Mouse (Mus musculus) liver, postnatal 0 days (tissue): ENCODE measurements around the gene Slc29a2. TPM values are rescaled to one million over a fixed set of nuclear protein-coding genes. Genes with fewer than 3 reads are reported as not detected.
A peak's percentile ranks its signal among the peaks of the same experiment; 100 is the strongest.

Experiments used
- ATAC-seq: fragments of 200-750 bp; cut with Nextera tagmentation; 2 replicates; pipeline ENCODE4 v1.8.0; 2017; ENCODE audit warnings: mild to moderate bottlenecking, moderate library complexity
- DNase-seq: peaks from one replicate; pipeline ENCODE4 v3.0.0-alpha.2; 2016
- H3K27ac ChIP-seq: fragments of 300-500 bp; sonication (generic); 2 replicates; pipeline ENCODE4 v1.5.1; 2014; ENCODE audit warnings: antibody characterized with exemption, moderate library complexity, mild to moderate bottlenecking, low read depth
- H3K27me3 ChIP-seq: fragments of 300-500 bp; sonication (generic); 2 replicates; pipeline ENCODE4 v1.6.1; 2014; ENCODE audit warnings: low read length, control low read depth, mixed read lengths; ENCODE audit not compliant: insufficient read depth
- H3K36me3 ChIP-seq: fragments of 300-500 bp; sonication (generic); replicated peaks from 2 replicates; pipeline ENCODE4 v1.6.1; 2014; ENCODE audit warnings: mild to moderate bottlenecking, control low read depth, low read length, moderate library complexity, mixed read lengths; ENCODE audit not compliant: insufficient read depth
- H3K4me1 ChIP-seq: fragments of 300-500 bp; sonication (generic); 2 replicates; pipeline ENCODE4 v1.6.1; 2014; ENCODE audit warnings: antibody characterized with exemption, mild to moderate bottlenecking, control low read depth; ENCODE audit not compliant: insufficient read depth
- H3K4me2 ChIP-seq: fragments of 300-500 bp; sonication (generic); 2 replicates; pipeline ENCODE4 v1.6.1; 2014; ENCODE audit warnings: low read depth, mild to moderate bottlenecking, low read length, moderate library complexity, mixed read lengths
- H3K4me3 ChIP-seq: fragments of 300-500 bp; sonication (generic); 2 replicates; pipeline ENCODE4 v1.5.1; 2014; ENCODE audit warnings: low read depth, low read length
- H3K9ac ChIP-seq: fragments of 300-500 bp; sonication (generic); replicated peaks from 2 replicates; pipeline ENCODE4 v1.6.1; 2014; ENCODE audit warnings: mild to moderate bottlenecking, moderate library complexity
- H3K9me3 ChIP-seq: fragments of 300-500 bp; sonication (generic); 2 replicates; pipeline ENCODE4 v1.6.1; 2016; ENCODE audit warnings: mild to moderate bottlenecking, control low read depth, low read length, mixed read lengths
- CTCF ChIP-seq: sonication (generic); IDR thresholded peaks from 2 replicates; pipeline ENCODE4 v1.5.1; 2016; ENCODE audit warnings: antibody characterized with exemption, low read depth
- EP300 ChIP-seq: IDR thresholded peaks from 2 replicates; pipeline ENCODE4 v1.6.1; 2016; ENCODE audit warnings: antibody characterized with exemption, low read depth, mild to moderate bottlenecking
- WGBS: fragments of 180-500 bp; shearing (Covaris S2); extraction: QIAGEN DNeasy Blood & Tissue Kit; methylation state at CpG from one replicate; pipeline ENCODE4 v1.1.7; 2014; ENCODE audit not compliant: insufficient replicate concordance; 5-methylcytosine and 5-hydroxymethylcytosine counted together
- polyA plus RNA-seq: library from polyadenylated mRNA; unstranded; fragments of >200 nt; fragmentation: Nextera tagmentation; extraction: Ambion mirVana; gene quantifications from 2 replicates; pipeline ENCODE4 v1.2.1, GENCODE M21; 2015

The Slc29a2 gene
- polyA plus RNA-seq = 0.87 and 1.0 TPM in 2 replicates

GRCm38 (mm10) chr19:5023621-5024479 is at the start of gene Slc29a2:
Gene Slc29a2, plus strand, starts transcription at chr19:5023860.
- DNase-seq (peak; percentile 90), ATAC-seq (peak; percentile 92)
- Histone ChIP-seq H3K4me2 (peak within 1 kb of the TSS; percentile 96), H3K9ac (peak within 1 kb of the TSS; percentile 77), H3K36me3 (no peaks in the 10 kb centered on the region), H3K4me1 (peaks cover 13% of the 10 kb centered on the region), H3K27ac (peak within 1 kb of the TSS; percentile 86), H3K27me3 (no peaks in the 10 kb centered on the region), H3K9me3 (no peaks in the 10 kb centered on the region), H3K4me3 (peak within 1 kb of the TSS; percentile 63)
- under 1% methylated on average over 57 of the region's 62 CpGs for WGBS
- TF ChIP-seq CTCF (no peak), EP300 (no peak)

- Histone ChIP-seq H3K27ac (no peak overlapping the region), H3K4me1 (no peaks in the 10 kb centered on the region), H3K9ac (no peak overlapping the region), H3K27me3 (peaks cover 11% of the 10 kb centered on the region; the same call in 1 of the 2 replicates), H3K4me2 (no peak overlapping the region), H3K4me3 (no peak overlapping the region), H3K36me3 (no peaks in the 10 kb centered on the region), H3K9me3 (no peaks in the 10 kb centered on the region)
- ATAC-seq = no peak
- peak; percentile 82 for TF ChIP-seq CTCF
- no peak for TF ChIP-seq EP300
- peak; percentile 36 for DNase-seq
Measured at GRCm38 (mm10) chr19:4981767-4982166, 41.9 kb upstream of the Slc29a2 start.

- H3K4me3 ChIP-seq = no peak overlapping the region
- no peak overlapping the region for H3K27ac ChIP-seq
- no peaks in the 10 kb centered on the region for H3K4me1 ChIP-seq
- no peaks in the 10 kb centered on the region for H3K36me3 ChIP-seq
- no peak overlapping the region for H3K9ac ChIP-seq
- TF ChIP-seq CTCF (no peak), EP300 (no peak)
- H3K9me3 ChIP-seq = no peaks in the 10 kb centered on the region
- no peak overlapping the region for H3K4me2 ChIP-seq
- ATAC-seq (peak; percentile 84), DNase-seq (peak; percentile 92)
- 4% methylated on average over 13 of the region's 13 CpGs for WGBS
- H3K27me3 ChIP-seq = peaks cover 49% of the 10 kb centered on the region
Measured at GRCm38 (mm10) chr19:4989013-4989412, 34.6 kb upstream of the Slc29a2 start.

- Histone ChIP-seq H3K27me3 (peaks cover 45% of the 10 kb centered on the region), H3K4me2 (no peak overlapping the region), H3K9me3 (no peaks in the 10 kb centered on the region), H3K36me3 (no peaks in the 10 kb centered on the region), H3K9ac (no peak overlapping the region), H3K4me1 (no peaks in the 10 kb centered on the region), H3K27ac (no peak overlapping the region), H3K4me3 (no peak overlapping the region)
- WGBS = 24% methylated on average over 43 of the region's 47 CpGs
- ATAC-seq (no peak; the same call in 1 of the 2 replicates), DNase-seq (no peak)
- no peak for TF ChIP-seq EP300
- no peak for TF ChIP-seq CTCF
Measured at GRCm38 (mm10) chr19:4989434-4990255, 34.0 kb upstream of the Slc29a2 start.

- no peak within 1 kb of the TSS for H3K4me2 ChIP-seq
- no peak for ATAC-seq
- WGBS = 13% methylated on average over 4 of the region's 4 CpGs
Measured at GRCm38 (mm10) chr19:4990256-4990625, 33.4 kb upstream of the Slc29a2 start, which contains the start of gene Npas4. Gene Npas4, minus strand, starts transcription at chr19:4990316.

GRCm38 (mm10) chr19:4990716-4991115 is 32.9 kb upstream of the Slc29a2 start:
- ATAC-seq (no peak), DNase-seq (no peak)
- Histone ChIP-seq H3K9me3 (no peaks in the 10 kb centered on the region), H3K27ac (no peak overlapping the region), H3K27me3 (peaks cover 39% of the 10 kb centered on the region), H3K9ac (no peak overlapping the region), H3K4me2 (no peak overlapping the region), H3K36me3 (no peaks in the 10 kb centered on the region), H3K4me3 (no peak overlapping the region), H3K4me1 (no peaks in the 10 kb centered on the region)
- 4% methylated on average over 22 of the region's 22 CpGs for WGBS
- TF ChIP-seq CTCF (no peak), EP300 (no peak)

More at GRCm38 (mm10) chr19:4990256-4990625, 33.4 kb upstream of the Slc29a2 start, which contains the start of gene Npas4:
- Histone ChIP-seq H3K27me3 (peaks cover 39% of the 10 kb centered on the region), H3K9me3 (no peaks in the 10 kb centered on the region), H3K9ac (no peak within 1 kb of the TSS), H3K27ac (no peak within 1 kb of the TSS), H3K4me1 (no peaks in the 10 kb centered on the region), H3K4me3 (no peak within 1 kb of the TSS), H3K36me3 (no peaks in the 10 kb centered on the region)
- TF ChIP-seq EP300 = no peak
- TF ChIP-seq CTCF = no peak
- no peak for DNase-seq
